Mouse (Mus musculus) frontal cortex, adult (tissue): ENCODE results near the gene Kcnk1.

ENCODE experiments used
- ATAC-seq: cut with Nextera tagmentation; 2 replicates; pipeline ENCODE4 v1.9.2; 2017; ENCODE audit warnings: mild to moderate bottlenecking, moderate library complexity, mixed read lengths; ENCODE audit not compliant: low TSS enrichment

The Kcnk1 gene

GRCm38 (mm10) chr8:126036340-126036739 lies 41.4 kb downstream of the Kcnk1 start:
- no peak for ATAC-seq

GRCm38 (mm10) chr8:126045751-126046150 lies 50.8 kb downstream of the Kcnk1 start:
- ATAC-seq = no peak

GRCm38 (mm10) chr8:126053911-126054310 lies 58.9 kb downstream of the Kcnk1 start:
- peak; percentile 50; the same call in 1 of the 2 replicates for ATAC-seq

DNA sequence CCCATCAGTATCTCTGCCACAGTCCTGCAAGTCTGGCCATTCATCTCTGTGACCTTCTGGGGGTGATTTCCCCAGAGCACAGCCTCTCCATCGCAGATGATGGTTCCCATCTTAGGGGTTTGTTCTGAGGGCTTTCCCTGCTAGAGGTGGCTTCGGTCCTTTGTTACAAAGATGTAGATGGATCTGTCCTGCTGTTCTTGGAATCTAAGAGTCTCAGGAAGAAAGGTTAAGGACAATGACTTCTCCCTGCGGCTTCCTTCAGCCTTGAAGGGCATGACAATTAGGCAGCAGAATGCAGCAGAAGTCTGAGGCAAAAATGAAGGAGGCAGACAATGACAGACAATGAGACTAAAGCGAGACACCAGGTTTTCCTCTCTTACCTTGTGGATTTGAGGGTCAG lies 63.9 kb downstream of the Kcnk1 start:
- no peak for ATAC-seq

GRCm38 (mm10) chr8:126062844-126063243 lies 67.9 kb downstream of the Kcnk1 start:
- no peak for ATAC-seq

DNA sequence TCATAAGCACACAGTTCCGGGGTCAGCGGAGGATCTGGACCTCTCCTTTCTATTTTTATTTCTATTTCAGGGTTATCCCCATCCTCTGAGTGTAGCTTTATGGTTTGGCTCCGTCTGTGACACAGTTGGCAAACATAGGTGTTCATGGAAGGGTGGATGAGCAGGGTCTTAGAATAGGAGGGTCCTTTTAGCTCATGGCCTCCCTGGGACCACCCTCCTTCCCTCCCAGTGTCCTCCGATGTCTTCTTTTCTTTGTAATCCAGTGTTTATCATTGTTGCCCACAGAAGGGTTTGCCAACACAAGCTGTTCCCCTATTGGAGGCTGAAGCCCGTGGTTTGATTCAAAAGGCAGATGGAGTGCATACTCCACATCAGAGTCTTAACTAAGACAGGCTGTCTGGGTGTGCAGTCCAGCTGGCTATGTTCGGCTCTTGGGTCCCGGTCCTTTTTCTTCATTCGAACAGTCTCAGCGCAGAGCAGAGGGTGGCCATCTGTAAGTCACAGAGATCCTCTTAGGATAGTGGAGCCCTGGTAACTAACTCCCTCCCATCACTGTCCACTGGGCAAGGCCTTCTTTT lies 69.0 kb downstream of the Kcnk1 start:
- no peak for ATAC-seq

DNA sequence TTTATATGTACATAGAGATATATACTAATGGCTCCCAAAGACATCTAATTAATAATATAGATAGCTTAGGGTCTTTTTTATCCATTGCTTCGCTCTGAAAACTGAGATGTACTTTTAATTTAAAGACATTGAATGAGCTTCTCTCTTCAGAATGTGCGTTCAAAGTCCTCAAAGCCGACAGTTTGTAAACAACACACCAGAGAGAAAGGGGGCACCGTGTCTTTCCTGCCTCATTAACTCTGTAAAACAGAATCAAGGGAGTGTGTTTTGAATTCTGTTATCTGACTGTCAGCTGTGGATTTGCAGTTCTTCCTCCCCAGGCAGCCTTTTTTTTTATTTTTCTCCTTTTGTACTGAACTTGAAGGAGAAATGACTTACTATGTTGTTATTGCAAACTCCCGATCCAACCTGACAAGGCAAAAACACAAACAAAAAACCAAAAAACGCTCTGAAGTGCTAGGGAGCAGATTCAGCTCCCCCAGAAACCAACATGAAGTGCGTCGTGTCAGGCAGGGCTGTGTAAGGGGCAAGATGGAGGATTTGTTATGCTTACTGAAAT lies 69.7 kb downstream of the Kcnk1 start:
- no peak for ATAC-seq

DNA sequence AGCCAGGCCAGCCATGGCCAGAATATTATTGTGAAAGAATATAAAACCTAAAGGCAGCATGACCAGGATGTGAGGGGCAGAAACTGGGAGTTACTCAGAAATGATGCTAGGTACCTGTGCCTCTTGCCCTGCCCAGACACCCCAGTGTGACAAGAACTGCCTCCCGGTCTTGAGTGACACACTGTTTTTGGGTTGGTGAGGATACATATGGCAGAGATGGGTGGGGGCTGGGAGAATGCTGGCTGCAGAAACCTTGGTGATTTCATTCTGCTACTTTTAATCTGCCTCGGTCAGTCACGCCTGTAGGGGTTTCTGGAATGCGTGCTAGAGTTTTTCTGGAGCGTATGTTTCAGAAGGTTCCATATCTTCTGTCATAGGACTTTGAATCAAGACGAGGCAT lies 72.3 kb downstream of the Kcnk1 start:
- ATAC-seq = no peak

- no peak for ATAC-seq
Observed at GRCm38 (mm10) chr8:126068136-126068535, 73.2 kb downstream of the Kcnk1 start.

DNA sequence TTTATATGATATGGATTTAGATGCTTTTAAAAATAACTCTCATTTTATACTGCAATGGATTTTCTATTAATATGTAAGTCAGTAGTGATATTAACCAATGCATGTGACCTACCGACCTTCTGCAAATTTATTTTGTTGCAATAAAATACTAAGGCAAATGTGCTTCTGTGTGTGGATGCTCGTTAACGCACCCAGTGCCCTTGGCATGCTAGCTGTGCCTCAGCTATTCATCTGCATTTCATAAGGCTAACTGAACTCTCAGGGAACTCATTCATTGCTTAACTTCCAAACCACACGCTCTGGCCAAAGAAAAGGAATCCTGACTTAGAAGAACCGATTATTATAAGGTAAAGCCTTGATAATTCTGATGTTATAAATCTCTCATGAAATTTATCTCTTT lies 77.7 kb downstream of the Kcnk1 start:
- no peak for ATAC-seq

GRCm38 (mm10) chr8:126073141-126073740 lies 78.3 kb downstream of the Kcnk1 start:
- peak; percentile 64 for ATAC-seq

DNA sequence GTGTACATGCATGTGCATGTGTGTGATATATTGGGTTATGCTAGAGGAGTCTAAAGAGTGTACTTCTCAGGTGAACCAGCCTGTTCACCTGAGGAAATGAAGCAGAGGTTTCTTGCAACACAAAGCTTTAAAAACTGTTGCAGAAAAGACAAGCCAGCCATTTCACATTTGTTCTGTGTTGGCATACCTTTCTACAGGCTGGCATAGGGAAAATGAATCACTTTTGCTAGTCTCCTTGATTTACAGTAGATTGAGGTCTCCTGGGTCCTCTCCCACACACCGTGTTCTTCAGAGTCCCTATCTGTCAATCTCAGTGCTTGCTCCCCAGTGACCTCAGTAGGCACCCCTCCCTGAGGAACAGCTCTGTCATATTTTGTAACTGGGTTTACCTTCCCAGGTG lies 79.1 kb downstream of the Kcnk1 start:
- no peak for ATAC-seq

GRCm38 (mm10) chr8:126075400-126075799 lies 80.4 kb downstream of the Kcnk1 start:
- ATAC-seq = peak; percentile 74
